Mouse (Mus musculus) E14TG2a.4 (cell line): ENCODE results near the gene Fyn.

ENCODE experiments used
- H3K27me3 ChIP-seq: 2 replicates; pipeline ENCODE4 v1.6.1; 2014; ENCODE audit warnings: low read length, control low read depth; ENCODE audit not compliant: insufficient read depth
- H3K36me3 ChIP-seq: 2 replicates; pipeline ENCODE4 v1.6.1; 2014; ENCODE audit warnings: low read length, control low read depth; ENCODE audit not compliant: insufficient read depth
- H3K4me1 ChIP-seq: replicated peaks from 2 replicates; pipeline ENCODE4 v1.6.1; 2014; ENCODE audit warnings: low read depth, low read length, control low read depth
- H3K4me3 ChIP-seq: replicated peaks from 2 replicates; pipeline ENCODE4 v1.5.1; 2014; ENCODE audit warnings: mild to moderate bottlenecking, low read length
- H3K9me3 ChIP-seq: 2 replicates; pipeline ENCODE4 v1.6.1; 2014; ENCODE audit warnings: low read length, control low read depth
- CTCF ChIP-seq: conservative IDR thresholded peaks from 2 replicates; pipeline ENCODE4 v1.5.1; 2014; ENCODE audit warnings: low read length
- NANOG ChIP-seq: IDR thresholded peaks from 2 replicates; pipeline ENCODE4 v1.6.1; 2014; ENCODE audit warnings: borderline replicate concordance, low read length, mixed read lengths
- POU5F1 ChIP-seq: IDR thresholded peaks from 2 replicates; pipeline ENCODE4 v1.6.1; 2014; ENCODE audit warnings: low read length, borderline replicate concordance

Gene Fyn

GRCm38 (mm10) chr10:39400155-39400554 is 31.5 kb downstream of the Fyn start:
- Histone ChIP-seq H3K27me3 (no peaks in the 10 kb centered on the region), H3K4me3 (no peak overlapping the region), H3K4me1 (no peaks in the 10 kb centered on the region), H3K36me3 (no peaks in the 10 kb centered on the region), H3K9me3 (no peaks in the 10 kb centered on the region)
- TF ChIP-seq NANOG (no peak), POU5F1 (no peak), CTCF (no peak)

GRCm38 (mm10) chr10:39402487-39402886 is 33.8 kb downstream of the Fyn start:
- no peaks in the 10 kb centered on the region for H3K9me3 ChIP-seq
- TF ChIP-seq NANOG = no peak
- TF ChIP-seq CTCF = no peak
- TF ChIP-seq POU5F1 = no peak
- no peaks in the 10 kb centered on the region for H3K4me1 ChIP-seq
- no peaks in the 10 kb centered on the region for H3K36me3 ChIP-seq
- H3K4me3 ChIP-seq = no peak overlapping the region
- no peaks in the 10 kb centered on the region for H3K27me3 ChIP-seq

GRCm38 (mm10) chr10:39403706-39404105 is 35.1 kb downstream of the Fyn start:
- TF ChIP-seq CTCF (no peak), NANOG (no peak), POU5F1 (no peak)
- Histone ChIP-seq H3K9me3 (no peaks in the 10 kb centered on the region), H3K27me3 (no peaks in the 10 kb centered on the region), H3K4me1 (no peaks in the 10 kb centered on the region), H3K4me3 (no peak overlapping the region), H3K36me3 (no peaks in the 10 kb centered on the region)

- Histone ChIP-seq H3K4me1 (no peaks in the 10 kb centered on the region), H3K9me3 (no peaks in the 10 kb centered on the region), H3K27me3 (no peaks in the 10 kb centered on the region), H3K4me3 (no peak overlapping the region), H3K36me3 (no peaks in the 10 kb centered on the region)
- no peak for TF ChIP-seq POU5F1
- TF ChIP-seq NANOG = no peak
- TF ChIP-seq CTCF = no peak
These were observed 35.5 kb downstream of the Fyn start for GRCm38 (mm10) chr10:39404175-39404574.

DNA sequence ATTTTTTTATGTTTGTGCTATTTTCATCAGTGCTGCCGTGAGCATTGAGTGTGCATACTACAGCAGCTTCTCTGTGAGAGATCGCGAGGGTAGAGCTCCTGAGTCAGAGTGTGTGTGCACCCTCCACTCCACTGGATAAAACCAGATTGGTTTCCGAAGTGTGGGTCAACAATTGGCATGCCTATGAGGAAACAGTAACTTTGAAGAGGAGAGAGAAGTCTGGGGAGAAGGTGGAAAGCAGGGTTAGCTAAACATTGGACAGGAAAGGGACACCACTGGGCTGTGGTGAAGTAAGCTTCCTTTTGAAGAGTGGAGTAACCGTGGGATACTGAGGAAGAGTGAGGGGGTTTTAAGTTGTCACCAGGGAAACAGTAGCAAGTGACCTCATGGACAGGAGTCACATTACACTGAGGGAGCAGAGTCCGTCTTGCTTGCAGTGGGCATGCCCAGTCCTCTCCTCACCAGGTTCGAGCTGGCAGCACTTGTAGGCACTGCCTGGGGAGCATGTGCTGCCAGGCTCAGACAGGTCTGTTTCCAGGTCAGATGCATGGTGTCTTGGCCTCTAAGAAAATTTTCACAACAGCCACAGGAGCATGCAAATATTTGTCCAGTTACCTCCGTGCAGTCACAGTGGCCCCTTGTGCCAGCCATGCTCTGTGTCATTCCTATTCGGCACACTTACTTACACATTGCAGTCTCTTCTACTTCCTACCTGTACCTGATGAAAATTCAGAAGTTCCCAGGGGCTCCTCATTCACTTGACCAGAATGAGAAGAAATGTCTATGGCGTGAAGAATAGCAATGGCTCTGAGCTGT is 37.5 kb downstream of the Fyn start:
- no peaks in the 10 kb centered on the region for H3K9me3 ChIP-seq
- H3K27me3 ChIP-seq = no peaks in the 10 kb centered on the region
- TF ChIP-seq CTCF (no peak), NANOG (no peak), POU5F1 (no peak)
- H3K36me3 ChIP-seq = no peaks in the 10 kb centered on the region
- no peak overlapping the region for H3K4me3 ChIP-seq
- no peaks in the 10 kb centered on the region for H3K4me1 ChIP-seq

DNA sequence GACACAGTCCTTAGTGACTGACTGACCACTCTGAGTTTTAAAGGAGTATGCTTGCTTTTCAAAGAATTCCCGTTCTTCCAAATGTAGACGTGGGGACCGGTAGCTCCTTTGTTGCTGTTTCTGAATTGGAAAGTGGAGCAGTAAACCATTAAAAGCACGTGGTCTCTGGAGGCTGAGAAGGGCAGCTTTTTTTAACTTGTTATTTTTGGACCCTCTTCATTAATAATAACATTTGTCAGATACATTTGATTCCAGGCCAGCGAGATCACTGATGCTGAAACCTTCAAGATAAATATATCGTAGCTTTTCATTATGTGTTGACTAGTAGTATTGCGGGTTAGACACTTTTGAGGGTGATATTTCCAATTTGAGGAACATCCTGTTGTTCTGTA is 38.1 kb downstream of the Fyn start:
- Histone ChIP-seq H3K36me3 (no peaks in the 10 kb centered on the region), H3K27me3 (no peaks in the 10 kb centered on the region), H3K4me3 (no peak overlapping the region), H3K4me1 (no peaks in the 10 kb centered on the region), H3K9me3 (peaks cover 4% of the 10 kb centered on the region; the same call in 1 of the 2 replicates)
- TF ChIP-seq NANOG (no peak), CTCF (no peak), POU5F1 (no peak)

DNA sequence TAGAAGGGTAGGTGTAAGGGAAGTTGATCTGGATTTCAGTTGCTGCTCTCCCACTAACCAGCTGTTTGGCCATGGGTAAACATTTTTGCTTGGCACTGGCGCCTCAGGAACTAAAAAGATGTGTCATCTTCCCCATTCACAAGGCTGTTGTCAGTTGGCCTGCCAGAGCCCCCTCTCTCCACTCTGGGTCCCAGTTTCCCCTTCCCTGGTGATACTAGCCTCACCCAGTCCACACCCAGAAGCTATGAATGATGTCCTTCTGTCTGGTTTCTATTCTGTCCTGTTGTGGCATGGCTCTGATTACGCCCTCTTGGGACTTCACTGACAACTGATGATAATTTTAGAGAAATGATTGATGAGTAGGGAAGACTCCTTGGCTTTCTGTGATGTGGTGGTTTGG is 38.9 kb downstream of the Fyn start:
- no peaks in the 10 kb centered on the region for H3K27me3 ChIP-seq
- no peaks in the 10 kb centered on the region for H3K4me1 ChIP-seq
- H3K9me3 ChIP-seq = peaks cover 8% of the 10 kb centered on the region; the same call in 1 of the 2 replicates
- no peak for TF ChIP-seq POU5F1
- no peak for TF ChIP-seq CTCF
- no peak for TF ChIP-seq NANOG
- H3K4me3 ChIP-seq = no peak overlapping the region
- no peaks in the 10 kb centered on the region for H3K36me3 ChIP-seq

- no peak overlapping the region for H3K4me3 ChIP-seq
- no peaks in the 10 kb centered on the region for H3K4me1 ChIP-seq
- H3K9me3 ChIP-seq = peaks cover 8% of the 10 kb centered on the region; the same call in 1 of the 2 replicates
- no peaks in the 10 kb centered on the region for H3K27me3 ChIP-seq
- TF ChIP-seq CTCF (no peak), NANOG (no peak), POU5F1 (no peak)
- no peaks in the 10 kb centered on the region for H3K36me3 ChIP-seq
These were observed 40.9 kb downstream of the Fyn start for GRCm38 (mm10) chr10:39409602-39410001.

GRCm38 (mm10) chr10:39410151-39410649 is 41.5 kb downstream of the Fyn start:
- no peaks in the 10 kb centered on the region for H3K27me3 ChIP-seq
- H3K4me3 ChIP-seq = no peak overlapping the region
- H3K36me3 ChIP-seq = no peaks in the 10 kb centered on the region
- H3K4me1 ChIP-seq = no peaks in the 10 kb centered on the region
- TF ChIP-seq CTCF (no peak), NANOG (no peak), POU5F1 (no peak)
- peaks cover 8% of the 10 kb centered on the region; the same call in 1 of the 2 replicates for H3K9me3 ChIP-seq
